9 mouse cellular contexts compared by ENCODE assay signal in genomic region chr2:51753565-51754031, GRCm38 (mm10).
A peak's percentile ranks its signal among the peaks of the same experiment; 100 is the strongest.
DNase-seq lines count a peak whose midpoint lies in the region; ATAC-seq lines count a peak whose summit lies in the region.
"Had no signal": no experiment of that assay in that cellular context is flagged by ENCODE, and none has a peak within 500 bp of the region (broad histone marks: within the 10 kb centered on the region; RNA-seq: fewer than 3 reads in every experiment).

No protein-coding gene starts in this region.

- no peaks in the 10 kb centered on the region for H3K36me3 ChIP-seq in neural tube, embryonic 11.5 days (ENCODE audit: control insufficient read depth, insufficient read depth, low read length)
- H3K36me3 ChIP-seq in midbrain, embryonic 10.5 days: no peaks in the 10 kb centered on the region
- no peaks in the 10 kb centered on the region for H3K36me3 ChIP-seq in neural tube, embryonic 15.5 days

- H3K9me3 ChIP-seq in neural tube, embryonic 11.5 days (ENCODE audit: control insufficient read depth, low read length): no peaks in the 10 kb centered on the region
- no peaks in the 10 kb centered on the region for H3K9me3 ChIP-seq in midbrain, embryonic 10.5 days (replicated peaks)
- no peaks in the 10 kb centered on the region for H3K9me3 ChIP-seq in neural tube, embryonic 15.5 days (replicated peaks)

- WGBS in neural tube, embryonic 11.5 days: 34% methylated on average over 7 of the region's 7 CpGs
- WGBS in midbrain, embryonic 10.5 days: 63% methylated on average over 7 of the region's 7 CpGs
- WGBS in neural tube, embryonic 15.5 days: 18% methylated on average over 7 of the region's 7 CpGs

- no peaks in the 10 kb centered on the region for H3K27me3 ChIP-seq in neural tube, embryonic 11.5 days (ENCODE audit: control insufficient read depth, insufficient read depth, low read length)
- no peaks in the 10 kb centered on the region for H3K27me3 ChIP-seq in midbrain, embryonic 10.5 days (ENCODE audit: low read depth, poor library complexity, severe bottlenecking)
- no peaks in the 10 kb centered on the region for H3K27me3 ChIP-seq in neural tube, embryonic 15.5 days (replicated peaks)

- ATAC-seq in neural tube, embryonic 11.5 days (ENCODE audit: insufficient read depth, low FRiP score, low TSS enrichment): peak; percentile 66; the same call in 1 of the 2 replicates
- ATAC-seq in granulocyte monocyte progenitor cell, adult 5-6 weeks (replicated peaks; ENCODE audit: poor library complexity, severe bottlenecking): peak; percentile 72
- no peak for ATAC-seq in neural tube, embryonic 15.5 days (ENCODE audit: low FRiP score)

- H3K27ac ChIP-seq in neural tube, embryonic 11.5 days (ENCODE audit: low read depth, low read length): no peak overlapping the region
- peak overlapping the region; percentile 70 for H3K27ac ChIP-seq in midbrain, embryonic 10.5 days (replicated peaks)
- no peak overlapping the region; the same call in 1 of the 2 replicates for H3K27ac ChIP-seq in neural tube, embryonic 15.5 days (replicated peaks)

- peak; percentile 33 for DNase-seq in neural tube, embryonic 11.5 days (ENCODE audit: low spot score)
- DNase-seq in neural tube, embryonic 10.5 days (ENCODE audit: extremely low spot score, low spot score): no peak
- no peak for DNase-seq in midbrain, embryonic 10.5 days (ENCODE audit: low spot score)
- no peak for DNase-seq in spleen, postnatal 4 days (ENCODE audit: low spot score in 2 of 2)
- no peak for DNase-seq in MN1 (ENCODE audit: low spot score)
- DNase-seq in frontal cortex, adult 2 months (ENCODE audit: extremely low spot score in 1 of 2, low spot score in 1 of 2): no peak
- DNase-seq: kidney, adult 11 months had no signal

- H3K9ac ChIP-seq in neural tube, embryonic 11.5 days (ENCODE audit: low read length): no peak overlapping the region
- H3K9ac ChIP-seq in neural tube, embryonic 15.5 days (replicated peaks): no peak overlapping the region

- H3K4me1 ChIP-seq in neural tube, embryonic 11.5 days (ENCODE audit: control insufficient read depth, insufficient read depth, low read length): no peaks in the 10 kb centered on the region; the same call in 1 of the 2 replicates
- H3K4me1 ChIP-seq in midbrain, embryonic 10.5 days: peaks cover 22% of the 10 kb centered on the region
- H3K4me1 ChIP-seq in neural tube, embryonic 15.5 days: peaks cover 13% of the 10 kb centered on the region

- H3K4me2 ChIP-seq in neural tube, embryonic 11.5 days (ENCODE audit: low read depth): no peak overlapping the region
- peak overlapping the region; percentile 31 for H3K4me2 ChIP-seq in neural tube, embryonic 15.5 days

- no peak overlapping the region for H3K4me3 ChIP-seq in neural tube, embryonic 11.5 days (ENCODE audit: low read depth, low read length)
- no peak overlapping the region for H3K4me3 ChIP-seq in midbrain, embryonic 10.5 days
- H3K4me3 ChIP-seq in neural tube, embryonic 15.5 days (replicated peaks): no peak overlapping the region
